Mouse (Mus musculus): Measurements from ENCODE around the gene Plekhm3.
"Not testable (repeated sequence)": the region's sequence is repeated elsewhere in the genome, so short reads cannot be mapped to it uniquely, and the experiment has no call there.

Gene Plekhm3

DNA sequence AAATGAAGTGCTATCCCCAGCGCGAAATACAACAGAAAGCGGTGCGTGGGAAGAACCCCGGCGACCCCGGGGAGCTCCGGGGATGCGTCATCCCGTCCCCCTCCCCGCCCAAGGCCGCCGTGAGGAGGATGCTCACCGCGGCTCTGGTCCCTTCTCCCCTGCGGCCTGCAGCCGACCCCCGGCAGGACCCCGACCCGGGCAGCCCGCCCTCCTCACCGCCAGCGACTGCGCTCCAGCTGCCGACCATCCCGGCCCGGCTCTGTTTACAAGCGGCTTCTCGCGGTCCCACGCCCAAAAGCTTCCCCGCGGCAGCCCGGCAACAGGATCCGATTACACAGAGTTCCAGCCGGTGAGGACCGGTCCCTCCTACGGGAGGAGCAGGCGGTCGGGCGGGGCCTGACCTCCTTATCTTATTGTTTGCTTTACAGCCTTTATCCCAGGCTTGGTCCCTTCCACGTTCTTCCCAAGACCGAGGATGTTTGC lies at the start of gene Plekhm3:
Gene Plekhm3, minus strand, starts transcription at position 346 of the 483 bp plus-strand sequence.
- in situ Hi-C loops (cut with MboI, MseI): no loop called here

DNA sequence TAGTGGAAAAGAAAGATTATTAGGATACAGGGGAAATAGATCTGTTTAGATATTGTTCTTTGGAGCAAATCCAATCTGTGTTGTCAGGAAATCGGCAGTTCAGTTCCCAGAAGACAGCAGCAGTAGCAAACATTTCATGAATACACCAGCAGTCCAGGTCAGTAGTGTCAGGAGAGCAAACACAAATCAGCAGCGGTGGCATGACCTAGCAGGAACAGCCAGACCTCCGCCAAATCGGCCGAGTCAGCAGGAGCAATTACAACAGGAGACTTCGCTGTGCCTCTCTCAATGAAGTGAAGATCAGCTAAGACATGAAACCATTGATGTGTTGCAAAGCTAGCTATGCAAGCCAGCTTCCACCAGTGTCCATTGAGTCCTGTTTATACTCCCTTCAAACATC lies 49.0 kb upstream of the Plekhm3 start:
- in situ Hi-C loops (cut with MboI, MseI): no loop called here

DNA sequence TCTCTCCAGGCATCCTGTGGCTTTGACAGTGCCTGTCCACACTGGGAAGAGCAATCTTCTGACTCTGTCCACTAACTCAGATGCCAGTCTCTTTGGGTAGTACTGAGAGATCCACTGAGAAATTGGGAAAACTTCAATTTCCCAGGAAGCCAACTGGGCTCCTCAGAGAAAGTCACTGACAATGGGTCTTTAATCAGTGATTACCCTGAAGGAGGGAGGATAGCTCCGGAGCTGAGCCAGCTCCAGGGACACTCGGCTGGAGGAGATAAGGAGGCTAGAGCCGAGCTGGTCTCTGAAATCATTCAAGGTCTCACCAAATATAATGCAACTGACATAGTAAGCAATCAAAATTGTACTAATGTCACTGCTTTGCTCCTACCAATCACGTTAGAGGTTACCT lies 47.9 kb upstream of the Plekhm3 start:
- in situ Hi-C loops (cut with MboI, MseI): no loop called here

DNA sequence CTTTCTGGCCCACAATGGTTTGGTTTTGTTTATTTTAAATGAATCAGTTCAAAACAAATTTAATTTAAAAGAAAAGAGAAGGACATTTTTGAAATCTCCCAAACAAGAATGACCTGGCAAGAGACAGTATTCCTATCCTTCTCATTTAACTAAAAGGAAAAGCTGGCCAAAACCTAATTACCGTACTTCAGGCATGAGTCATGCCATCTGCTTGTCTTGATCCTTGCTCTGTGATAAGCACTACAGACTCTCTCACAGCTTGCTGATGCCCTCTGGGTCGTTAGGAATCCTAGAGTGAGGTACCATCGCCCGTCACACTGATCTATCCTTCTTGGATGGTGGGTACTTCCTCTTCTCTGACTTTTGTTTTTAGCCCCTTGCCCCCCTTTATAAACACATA lies 36.6 kb upstream of the Plekhm3 start:
- in situ Hi-C loops (cut with MboI, MseI): loop anchor here (10.0 kb wide), 1 partner anchor 1338 kb away; no protein-coding TSS in a partner anchor

DNA sequence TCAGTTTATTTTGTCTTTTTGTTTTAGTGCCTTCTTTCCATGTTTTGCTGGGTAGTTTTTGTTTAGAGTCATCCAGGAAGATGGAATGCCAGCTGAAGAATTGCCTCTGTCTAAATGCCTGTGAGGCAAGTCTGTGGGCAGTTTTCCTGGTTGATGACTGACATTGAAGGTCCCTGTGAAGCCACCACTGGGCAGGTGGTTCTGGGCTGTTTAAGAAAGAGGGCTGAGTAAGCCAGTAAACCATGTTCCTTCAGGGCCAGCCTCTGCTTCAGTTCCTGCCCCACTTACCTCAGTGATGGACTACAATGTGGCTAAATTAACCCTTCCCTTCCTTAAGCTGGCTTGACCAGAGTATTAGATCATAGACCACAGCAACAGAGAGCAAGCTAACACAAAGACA lies 31.6 kb upstream of the Plekhm3 start:
- in situ Hi-C loops (cut with MboI, MseI): loop anchor here (5.0 kb wide), 1 partner anchor 256 kb away; no protein-coding TSS in a partner anchor

DNA sequence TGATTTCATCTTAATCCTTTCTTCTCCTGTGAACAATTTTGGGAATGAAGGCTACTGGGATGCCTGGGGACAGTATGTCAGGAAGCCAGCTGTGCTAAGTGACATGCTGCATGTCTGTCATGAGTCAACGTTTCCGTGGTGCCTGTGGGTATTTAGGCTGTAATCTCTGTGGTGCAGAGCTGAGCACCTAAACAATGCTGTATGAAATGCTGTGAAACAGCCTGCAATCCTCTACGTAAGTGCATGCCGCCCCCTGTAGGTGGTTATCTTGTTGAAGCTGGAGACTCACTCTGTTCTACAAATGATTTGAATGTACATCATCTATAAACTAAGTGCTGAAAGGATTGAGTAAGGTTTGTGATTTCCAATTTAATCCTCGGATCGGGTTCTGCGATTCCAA lies 29.5 kb upstream of the Plekhm3 start:
- in situ Hi-C loops (cut with MboI, MseI): loop anchor here (5.0 kb wide), 1 partner anchor 254 kb away; no protein-coding TSS in a partner anchor

DNA sequence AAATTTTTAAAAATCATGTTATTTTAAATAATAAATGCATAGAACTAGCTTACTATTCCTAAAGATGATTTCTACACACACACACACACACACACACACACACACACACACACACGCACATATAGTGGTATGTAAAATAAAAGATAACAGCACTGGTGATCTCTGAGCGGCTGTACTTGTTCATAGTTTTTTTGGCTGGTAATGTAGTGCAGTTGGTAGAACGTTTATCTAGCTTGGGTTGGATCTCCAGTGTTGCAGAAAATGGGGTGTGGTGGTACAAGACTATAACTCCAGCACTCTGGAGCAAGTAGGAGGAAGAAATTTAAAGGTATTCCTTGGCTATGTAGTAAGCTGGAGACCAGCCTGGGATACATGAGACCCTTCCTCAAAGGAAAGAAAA lies 26.6 kb upstream of the Plekhm3 start:
- in situ Hi-C loops (cut with MboI, MseI): no loop called here

DNA sequence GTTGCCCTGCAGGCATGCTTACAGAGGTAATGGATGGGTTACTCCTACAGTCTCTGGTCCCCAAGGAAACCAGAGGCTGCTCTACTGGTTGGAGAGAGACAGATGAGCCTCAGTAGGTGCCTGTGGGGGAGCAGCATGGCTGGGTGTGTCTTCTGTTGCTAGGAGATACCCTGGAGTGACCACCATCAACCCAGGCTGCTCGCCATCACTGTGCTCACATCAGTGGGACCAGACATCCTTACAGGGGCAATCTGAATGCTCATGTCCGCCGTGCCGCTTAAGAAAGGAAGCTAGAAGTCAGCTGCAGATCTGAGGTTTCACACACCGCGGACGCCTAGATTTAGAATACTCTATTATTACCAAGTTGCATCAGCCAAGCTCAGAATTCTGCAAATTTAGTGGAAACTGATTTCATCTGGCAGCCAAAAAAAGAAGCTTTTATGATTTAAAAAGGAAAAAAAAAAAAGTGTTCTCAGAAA lies 21.7 kb upstream of the Plekhm3 start:
- in situ Hi-C loops (cut with MboI, MseI): no loop called here

DNA sequence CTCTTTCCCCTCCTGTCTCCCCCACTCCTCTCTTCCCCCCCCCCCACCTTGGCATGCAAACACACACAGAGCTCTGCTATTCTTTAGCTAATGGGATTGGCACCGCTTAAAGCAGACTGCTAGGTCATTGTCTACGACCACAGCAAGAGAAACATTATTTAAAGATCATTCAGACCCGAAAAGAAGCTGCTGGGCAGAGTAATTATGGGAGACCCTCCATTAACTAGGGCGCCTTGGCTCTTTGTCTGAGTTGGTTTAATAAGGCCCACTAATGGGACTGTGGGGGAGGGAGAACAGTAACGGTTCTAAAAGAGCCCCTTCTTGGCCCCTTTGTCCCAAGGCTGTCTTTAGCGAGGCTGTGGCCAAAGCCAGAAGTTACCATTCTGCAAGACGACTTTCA lies 18.7 kb upstream of the Plekhm3 start:
- in situ Hi-C loops (cut with MboI, MseI): no loop called here

DNA sequence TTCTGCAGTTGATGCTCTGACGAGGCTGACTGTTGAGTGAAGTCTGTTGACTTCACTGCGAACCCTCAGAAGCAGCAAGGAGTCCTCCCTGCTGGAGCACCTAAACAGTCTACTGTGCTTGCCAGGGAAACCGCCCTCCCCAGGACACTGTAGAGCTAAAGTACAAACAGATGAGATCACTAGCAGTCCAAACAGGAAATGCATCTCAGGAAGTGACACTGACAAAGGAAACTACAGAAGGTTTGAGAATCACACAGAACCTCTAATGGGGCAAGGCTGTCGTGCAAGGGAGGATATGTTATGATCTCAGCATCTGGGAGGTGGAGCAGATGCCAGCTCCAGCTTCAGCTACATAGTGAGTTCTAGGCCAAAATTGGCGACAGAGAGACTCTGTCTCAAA lies 14.1 kb upstream of the Plekhm3 start:
- in situ Hi-C loops (cut with MboI, MseI): no loop called here

DNA sequence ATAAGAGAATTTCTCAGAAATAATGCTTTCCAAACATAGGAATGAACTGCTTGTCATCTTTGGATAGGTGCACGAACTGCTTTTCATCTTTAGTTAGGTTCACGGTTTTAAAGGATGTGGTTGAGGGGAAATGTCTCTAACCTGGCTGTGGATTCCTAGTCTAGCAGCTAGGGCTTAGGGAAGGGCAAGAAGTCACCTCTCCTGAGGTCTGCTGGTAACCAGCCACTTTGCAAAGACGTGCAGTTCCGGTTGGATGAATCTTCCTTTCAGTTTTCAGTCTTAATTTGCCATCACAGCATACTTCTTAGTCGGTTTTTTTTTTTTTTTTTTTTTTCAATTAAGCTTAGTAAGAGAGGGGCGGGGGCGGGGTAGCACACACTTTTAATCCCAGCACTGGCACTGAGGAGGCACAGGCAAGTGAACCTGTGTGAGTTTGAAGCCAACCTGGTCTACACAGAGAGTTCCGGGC lies 431 bp upstream of the Plekhm3 start:
- in situ Hi-C loops (cut with MboI, MseI): no loop called here

DNA sequence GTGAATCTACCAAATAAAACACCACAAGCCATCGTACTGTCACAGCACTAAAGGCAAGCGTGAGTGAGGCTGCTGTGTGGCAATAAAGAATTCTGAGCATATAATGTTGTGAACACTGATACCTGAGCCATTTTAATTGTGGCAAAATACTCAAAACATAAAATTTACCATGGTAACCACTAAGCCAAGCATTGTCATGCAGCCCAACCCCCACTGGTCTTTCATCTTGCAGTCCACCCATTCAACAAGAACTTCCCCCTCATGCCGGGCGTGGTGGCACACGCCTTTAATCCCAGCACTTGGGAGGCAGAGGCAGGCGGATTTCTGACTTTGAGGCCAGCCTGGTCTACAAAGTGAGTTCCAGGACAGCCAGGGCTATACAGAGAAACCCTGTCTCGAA lies 1.8 kb downstream of the Plekhm3 start:
- in situ Hi-C loops (cut with MboI, MseI): not testable (repeated sequence)

DNA sequence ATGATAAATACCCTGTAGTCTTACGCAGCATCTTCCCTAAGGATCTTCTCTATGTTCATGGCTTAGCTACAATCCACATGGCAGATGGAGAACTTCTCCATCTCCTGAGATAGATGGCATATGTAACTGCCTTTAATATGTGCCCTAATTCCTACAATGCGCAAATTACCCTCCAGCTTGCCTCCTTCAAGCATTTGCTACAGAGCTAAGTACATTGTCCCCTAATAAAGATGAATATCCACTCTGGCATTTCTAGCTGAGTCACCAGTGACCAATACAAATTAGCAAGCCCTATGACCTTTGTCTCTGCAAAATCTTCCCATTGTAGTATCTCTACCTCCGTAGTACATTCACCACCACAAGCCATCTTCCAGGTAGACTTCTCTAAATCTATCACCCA lies 6.4 kb downstream of the Plekhm3 start:
- in situ Hi-C loops (cut with MboI, MseI): no loop called here

DNA sequence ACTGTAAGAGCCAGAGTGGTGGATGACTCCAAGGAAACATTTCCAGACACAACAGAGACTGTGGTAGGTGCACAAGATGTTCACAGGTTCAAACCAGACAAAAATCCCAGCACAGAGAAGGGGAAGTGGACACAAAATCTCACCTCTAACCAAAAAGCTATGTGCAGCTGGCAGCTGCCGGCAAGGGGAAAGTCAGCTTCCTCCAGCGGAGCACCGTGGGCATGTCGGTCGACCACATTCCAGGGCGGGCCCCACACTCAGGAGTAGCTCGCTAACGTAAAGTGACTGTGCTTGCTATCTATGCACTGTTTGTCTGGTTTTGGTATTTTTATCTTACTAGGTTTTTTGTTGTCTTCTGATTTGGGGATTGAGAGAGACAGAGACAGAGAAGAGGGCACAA lies 7.2 kb downstream of the Plekhm3 start:
- in situ Hi-C loops (cut with MboI, MseI): loop anchor here (5.0 kb wide), 1 partner anchor 63 kb away; no protein-coding TSS in a partner anchor

DNA sequence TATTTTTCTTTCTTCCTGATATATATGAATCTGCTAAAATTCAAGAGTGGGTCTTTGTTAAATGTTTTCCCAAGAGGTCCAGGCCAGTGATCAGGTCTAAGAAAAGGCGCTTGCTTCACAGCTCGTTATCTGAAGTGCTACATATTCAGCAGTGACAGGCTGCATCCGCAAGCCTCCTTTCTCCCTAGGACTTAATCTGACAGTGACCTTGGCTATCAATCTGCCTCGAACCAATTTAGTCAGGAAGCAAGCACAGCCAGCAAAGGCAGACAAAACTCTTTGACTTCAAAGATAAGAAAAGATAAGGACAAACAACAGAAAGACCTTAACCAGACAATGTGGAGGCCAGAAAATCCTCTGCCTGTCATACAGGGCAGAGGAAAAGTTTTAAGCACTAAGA lies 10.5 kb downstream of the Plekhm3 start:
- in situ Hi-C loops (cut with MboI, MseI): loop anchor here (5.0 kb wide), 1 partner anchor 66 kb away; no protein-coding TSS in a partner anchor

DNA sequence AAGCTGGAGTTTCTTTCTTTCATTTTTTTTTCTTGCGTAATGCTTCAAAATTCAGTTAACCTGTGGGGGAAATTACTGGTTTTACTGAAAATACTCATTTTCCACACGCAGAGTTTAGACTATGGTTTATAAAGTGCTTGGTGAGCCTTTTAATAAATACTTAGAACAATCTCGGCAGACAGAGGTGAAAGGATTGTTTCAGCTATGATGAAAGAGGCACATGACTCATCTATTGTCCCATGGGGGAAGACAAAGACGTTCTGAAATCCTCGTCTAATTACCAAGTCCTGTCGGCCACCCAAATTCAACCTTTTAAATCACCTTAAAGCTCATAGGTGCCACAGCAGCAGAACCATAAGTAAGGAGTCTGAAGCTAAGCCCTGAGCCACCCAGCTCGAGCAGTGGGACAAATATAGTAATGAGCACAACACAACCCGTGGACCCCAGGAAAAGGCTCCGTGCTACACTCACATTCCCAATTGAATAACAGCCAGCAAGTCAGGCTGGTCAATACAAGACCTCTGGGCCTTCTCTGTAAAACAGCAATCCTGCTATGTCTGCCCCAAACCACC lies 11.3 kb downstream of the Plekhm3 start:
- in situ Hi-C loops (cut with MboI, MseI): loop anchor here (5.0 kb wide), 1 partner anchor 67 kb away; no protein-coding TSS in a partner anchor

DNA sequence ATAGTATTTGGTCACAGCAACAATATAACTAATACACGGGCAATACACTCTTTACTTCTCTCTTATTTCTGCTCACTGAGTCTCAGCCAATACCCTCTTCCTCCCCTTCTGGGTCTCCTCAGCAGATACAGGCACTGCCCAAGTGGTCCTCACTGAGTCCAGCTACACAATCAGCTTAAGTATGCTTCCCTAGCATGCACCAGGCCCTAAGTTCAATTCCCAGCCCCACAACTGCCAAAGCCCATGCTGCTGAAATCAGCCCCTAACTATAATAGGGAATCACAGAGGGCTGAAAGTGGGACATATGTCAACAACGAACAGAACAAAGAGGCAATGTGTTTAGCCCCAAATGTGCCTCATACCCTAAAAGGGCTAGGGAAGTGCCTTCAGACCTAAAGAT lies 11.9 kb downstream of the Plekhm3 start:
- in situ Hi-C loops (cut with MboI, MseI): loop anchor here (5.0 kb wide), 1 partner anchor 68 kb away; no protein-coding TSS in a partner anchor

DNA sequence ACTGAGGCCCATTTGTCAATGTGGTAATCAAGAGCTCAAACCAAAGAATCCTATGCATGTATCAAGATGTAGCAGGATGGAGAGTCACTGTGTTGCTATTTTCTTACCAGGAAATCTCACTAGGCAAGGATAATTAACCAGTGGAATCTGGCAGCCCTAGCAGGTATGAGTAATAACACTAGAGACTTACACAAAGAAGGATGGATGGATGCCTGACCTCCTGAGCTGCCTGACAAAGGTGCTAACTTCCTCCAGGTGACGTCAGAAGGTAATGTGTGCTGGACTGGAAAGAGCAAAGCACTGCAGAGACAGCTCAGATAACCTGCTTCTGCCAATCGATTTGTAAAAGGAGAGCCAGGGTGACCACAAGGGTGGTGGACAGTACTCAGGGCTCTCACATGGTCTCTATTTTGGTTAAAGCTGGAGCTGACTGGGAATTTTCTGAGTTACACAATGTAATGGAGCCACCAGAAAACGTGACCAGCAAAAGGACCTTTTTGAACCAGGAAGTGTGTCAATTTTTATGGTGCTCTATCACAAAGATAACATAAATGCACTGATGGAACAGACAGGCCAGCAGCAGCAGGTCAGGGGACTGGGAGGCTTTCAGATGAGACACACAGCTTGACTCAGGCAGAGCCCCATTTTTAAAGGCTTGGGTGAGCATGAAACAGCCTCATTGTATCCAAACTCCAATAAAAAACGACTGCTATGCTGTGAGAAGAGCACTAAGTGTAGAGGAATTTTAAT lies 14.4 kb downstream of the Plekhm3 start:
- in situ Hi-C loops (cut with MboI, MseI): no loop called here

DNA sequence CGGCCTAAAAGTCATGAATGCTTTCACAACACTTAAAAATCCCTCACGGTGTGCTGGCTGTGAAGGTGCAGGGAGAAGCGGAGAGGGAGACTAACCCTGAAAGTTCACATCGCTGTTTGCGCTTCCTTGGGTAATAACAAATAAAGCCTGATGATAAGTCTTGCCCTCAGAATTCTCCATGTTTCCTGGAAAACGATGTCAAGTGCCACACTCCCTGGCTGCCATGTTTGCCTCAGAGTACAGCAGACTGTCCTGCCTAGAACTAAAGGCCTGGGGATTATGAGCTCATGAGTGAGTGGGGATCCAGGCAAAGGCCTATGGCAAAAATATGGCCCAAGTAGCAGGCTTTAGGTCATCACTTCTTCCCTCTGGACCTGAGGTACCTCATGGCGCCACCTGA lies 17.7 kb downstream of the Plekhm3 start:
- in situ Hi-C loops (cut with MboI, MseI): no loop called here

DNA sequence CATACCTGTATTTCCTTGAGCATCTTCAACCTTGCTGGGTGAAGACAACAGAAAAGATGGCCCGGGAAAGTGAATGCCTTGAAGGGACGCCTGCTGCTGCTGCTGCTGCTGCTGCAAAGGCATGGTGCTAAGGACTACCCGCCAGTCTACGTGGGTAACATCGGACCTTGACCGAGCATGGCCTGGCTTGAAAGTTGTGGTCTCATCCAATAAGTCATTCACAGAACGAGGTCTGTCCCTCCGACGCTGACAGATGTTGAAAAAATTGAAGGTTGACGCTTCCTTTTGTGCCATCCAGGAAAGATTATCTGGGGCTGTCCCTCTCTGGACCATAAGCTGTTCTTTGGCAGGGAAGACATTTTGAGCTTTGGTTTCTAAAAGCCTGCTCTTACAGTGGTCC lies 18.9 kb downstream of the Plekhm3 start:
- in situ Hi-C loops (cut with MboI, MseI): no loop called here

DNA sequence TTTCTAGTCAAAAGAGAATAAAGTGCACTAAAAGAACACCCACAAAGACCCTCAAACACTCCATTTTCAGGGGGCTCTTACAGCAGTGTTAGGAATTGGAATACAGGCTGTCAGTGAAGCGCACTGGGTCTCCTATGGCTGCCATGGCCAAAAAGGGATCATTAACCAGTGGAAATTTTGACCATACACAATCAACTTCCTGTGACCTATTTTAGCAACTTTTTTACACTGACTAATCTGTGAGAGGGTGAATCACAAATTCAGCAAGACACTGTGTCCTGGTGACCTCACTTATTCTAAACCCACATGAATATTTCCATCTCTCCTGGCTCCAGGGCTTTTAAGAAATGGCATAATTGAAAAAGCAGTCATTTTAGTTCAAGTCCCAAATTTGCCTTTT lies 23.7 kb downstream of the Plekhm3 start:
- in situ Hi-C loops (cut with MboI, MseI): no loop called here

DNA sequence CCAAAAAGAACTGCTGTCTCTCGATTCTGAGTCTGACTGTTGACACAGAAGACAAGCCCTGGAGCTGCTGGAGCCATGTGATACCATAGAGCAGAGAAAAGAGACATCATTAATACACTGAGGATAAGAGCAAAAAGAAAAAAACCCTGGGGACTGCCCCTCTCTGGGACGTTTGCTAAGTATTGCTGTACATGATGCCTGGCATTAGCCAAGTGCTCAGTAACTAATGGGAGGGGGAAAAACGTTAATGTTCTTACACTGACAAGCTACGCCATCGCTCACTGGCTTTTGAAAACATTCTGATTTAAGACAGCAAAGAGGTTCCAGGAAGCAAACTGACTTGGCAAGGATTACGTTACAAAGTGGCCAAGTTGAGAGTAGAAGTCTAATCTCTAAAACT lies 26.5 kb downstream of the Plekhm3 start:
- in situ Hi-C loops (cut with MboI, MseI): no loop called here

DNA sequence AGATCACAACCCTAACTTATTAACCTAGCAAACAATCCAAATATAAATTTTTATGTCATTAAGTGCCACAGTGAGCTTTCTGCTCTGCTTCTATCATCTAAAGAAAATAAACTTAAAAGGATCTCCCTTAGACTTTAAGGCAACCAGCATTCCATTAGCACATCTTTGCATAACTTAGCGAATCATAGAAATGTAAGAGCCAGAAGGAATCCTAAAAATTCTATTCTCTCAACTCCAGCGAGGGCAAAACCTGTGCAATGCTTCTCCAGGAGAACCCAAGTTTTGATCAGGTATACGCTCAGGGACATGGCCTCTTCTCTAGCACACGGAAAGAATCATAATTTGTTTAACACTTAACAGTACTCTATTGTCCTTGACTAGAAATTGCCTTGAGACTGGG lies 27.0 kb downstream of the Plekhm3 start:
- in situ Hi-C loops (cut with MboI, MseI): no loop called here

All from regulatory T cell (primary cell).